Mouse (Mus musculus) embryonic facial prominence, embryonic 10.5 days (tissue): ENCODE measurements around the gene Glp1r. TPM values are rescaled to one million over a fixed set of nuclear protein-coding genes. Genes with fewer than 3 reads are reported as not detected.
A peak's percentile ranks its signal among the peaks of the same experiment; 100 is the strongest.

Source experiments
- DNase-seq: peaks from one replicate; pipeline ENCODE4 v3.0.0-alpha.2; 2017; ENCODE audit warnings: low spot score
- H3K27ac ChIP-seq: fragments of 300-500 bp; sonication (generic); replicated peaks from 2 replicates; pipeline ENCODE4 v1.5.1; 2016; ENCODE audit warnings: mild to moderate bottlenecking
- H3K27me3 ChIP-seq: fragments of 300-500 bp; sonication (generic); replicated peaks from 2 replicates; pipeline ENCODE4 v1.6.1; 2016; ENCODE audit warnings: low read depth, mild to moderate bottlenecking; ENCODE audit not compliant: poor library complexity, severe bottlenecking
- H3K36me3 ChIP-seq: fragments of 300-500 bp; sonication (generic); replicated peaks from 2 replicates; pipeline ENCODE4 v1.6.1; 2016; ENCODE audit warnings: mild to moderate bottlenecking, moderate library complexity
- H3K4me1 ChIP-seq: fragments of 300-500 bp; sonication (generic); 2 replicates; pipeline ENCODE4 v1.6.1; 2016
- H3K4me3 ChIP-seq: fragments of 300-500 bp; sonication (generic); 2 replicates; pipeline ENCODE4 v1.5.1; 2016; ENCODE audit warnings: mild to moderate bottlenecking, moderate library complexity
- H3K9me3 ChIP-seq: fragments of 300-500 bp; sonication (generic); 2 replicates; pipeline ENCODE4 v1.6.1; 2016; ENCODE audit warnings: mild to moderate bottlenecking
- WGBS: fragments of 180-500 bp; shearing (Covaris S2); methylation state at CpG from one replicate; pipeline ENCODE4 v1.1.7; 2016; 5-methylcytosine and 5-hydroxymethylcytosine counted together
- microRNA-seq: library from miRNA; unstranded; fragments of <30 nt; microRNA quantifications from one replicate; pipeline ENCODE4, GENCODE M21; 2017
- polyA plus RNA-seq: library from polyadenylated mRNA; unstranded; fragments of >200 nt; fragmentation: Nextera tagmentation; extraction: Ambion mirVana; gene quantifications from 2 replicates; pipeline ENCODE4 v1.2.1, GENCODE M21; 2016

Glp1r gene
- polyA plus RNA-seq, 1 experiment from 2014 or later: 0.04 TPM

DNA sequence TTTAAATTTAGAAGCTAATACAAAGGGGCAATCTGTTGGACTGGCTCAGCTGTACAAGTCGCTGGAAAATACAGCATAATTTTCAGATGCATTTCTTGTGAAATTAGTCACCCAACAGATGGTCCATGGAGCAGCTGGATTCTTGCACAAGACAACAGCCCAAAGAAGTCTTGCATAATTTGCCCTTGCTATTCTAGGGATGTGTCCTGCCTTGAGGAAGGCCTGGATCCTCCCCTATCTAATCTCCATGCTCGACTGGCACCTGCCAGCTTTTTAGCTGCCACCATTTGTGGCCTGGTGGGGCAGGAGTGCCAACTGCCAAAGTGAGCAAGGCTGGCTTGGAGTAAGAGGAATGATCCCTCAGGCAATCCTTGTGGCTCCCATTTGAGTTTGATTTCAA lies 75.7 kb downstream of the Glp1r start:
- no peak for DNase-seq
- Histone ChIP-seq H3K36me3 (no peaks in the 10 kb centered on the region), H3K4me3 (no peak overlapping the region), H3K9me3 (no peaks in the 10 kb centered on the region), H3K4me1 (peaks cover 8% of the 10 kb centered on the region), H3K27ac (no peak overlapping the region), H3K27me3 (no peaks in the 10 kb centered on the region)
- 85% methylated on average over 2 of the region's 2 CpGs for WGBS

DNA sequence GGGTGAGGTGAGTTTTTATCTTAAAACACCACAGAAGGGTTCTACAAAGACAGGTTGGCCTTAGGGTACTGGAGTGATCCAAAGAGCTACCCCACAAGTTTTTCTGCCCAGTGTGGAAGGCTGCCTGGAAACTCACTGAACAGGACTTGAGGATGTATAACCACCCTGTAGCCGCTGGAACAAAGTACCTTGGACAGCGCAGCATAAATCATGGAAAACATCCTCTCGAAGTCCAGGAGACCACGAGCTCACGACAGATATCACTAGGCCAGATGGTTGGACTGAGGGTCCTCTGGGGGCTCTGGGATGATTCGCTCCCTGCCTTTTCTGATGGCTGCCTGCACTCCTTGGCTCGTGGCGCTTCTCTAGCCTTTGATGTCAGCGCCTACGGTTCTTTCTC lies 76.9 kb downstream of the Glp1r start:
- WGBS: 81% methylated on average over 10 of the region's 10 CpGs
- Histone ChIP-seq H3K4me3 (no peak overlapping the region), H3K4me1 (peaks cover 8% of the 10 kb centered on the region), H3K36me3 (no peaks in the 10 kb centered on the region), H3K27ac (no peak overlapping the region), H3K27me3 (no peaks in the 10 kb centered on the region), H3K9me3 (no peaks in the 10 kb centered on the region)
- DNase-seq: peak; percentile 24

DNA sequence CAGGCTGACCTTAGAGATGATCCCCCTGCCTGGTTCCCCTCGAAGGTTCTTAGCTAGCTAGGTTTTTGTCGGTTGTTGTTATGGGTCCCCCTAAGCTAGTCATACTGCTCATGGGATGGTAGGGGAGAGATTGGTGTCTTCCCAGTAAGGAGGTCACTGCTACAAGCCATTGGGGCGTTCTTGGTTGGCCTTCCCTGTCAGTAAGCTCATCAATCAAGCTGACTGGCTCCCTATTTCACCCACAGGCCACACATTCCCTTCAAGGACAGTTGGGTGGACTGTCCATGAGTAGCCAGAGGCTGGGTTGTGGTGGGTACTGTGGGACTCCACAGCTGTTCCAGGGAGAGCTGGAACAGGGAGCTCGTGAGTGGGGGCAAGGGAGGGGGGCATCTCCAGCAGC lies 81.9 kb downstream of the Glp1r start:
- Histone ChIP-seq H3K4me3 (no peak overlapping the region), H3K27ac (no peak overlapping the region)
- 81% methylated on average over 4 of the region's 4 CpGs for WGBS

DNA sequence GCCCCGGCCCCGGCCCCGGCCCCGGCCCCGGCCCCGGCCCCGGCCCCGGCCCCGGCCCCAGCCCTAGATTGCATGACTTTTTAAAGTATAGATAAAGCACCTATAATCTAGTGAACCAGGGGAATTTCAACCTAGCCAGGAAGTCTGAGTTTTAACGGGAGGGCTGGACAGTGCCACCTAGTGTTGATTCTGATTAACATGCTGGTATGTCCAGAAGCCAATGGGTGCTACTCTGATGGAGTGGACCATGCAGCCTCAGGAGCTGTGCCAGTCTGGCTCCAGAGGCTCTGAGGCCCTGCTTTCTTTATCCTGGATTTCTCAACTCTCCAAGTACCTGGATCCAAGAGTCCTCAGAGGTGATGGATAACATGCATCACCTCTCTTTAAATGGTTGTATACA lies 88.6 kb downstream of the Glp1r start:
- 67% methylated on average over 10 of the region's 10 CpGs for WGBS
- Histone ChIP-seq H3K4me3 (no peak overlapping the region), H3K36me3 (no peaks in the 10 kb centered on the region), H3K9me3 (no peaks in the 10 kb centered on the region), H3K27ac (no peak overlapping the region), H3K27me3 (no peaks in the 10 kb centered on the region), H3K4me1 (no peaks in the 10 kb centered on the region)
- DNase-seq: peak; percentile 34

More for the DNA sequence above, 81.9 kb downstream of the Glp1r start:
- no peak for DNase-seq
- Histone ChIP-seq H3K36me3 (no peaks in the 10 kb centered on the region), H3K4me1 (peaks cover 10% of the 10 kb centered on the region), H3K27me3 (no peaks in the 10 kb centered on the region), H3K9me3 (no peaks in the 10 kb centered on the region)

Small RNA genes lying within 50 kb of the gene (microRNA-seq; reads per million reads assigned to microRNA genes)
- gene Gm24026: not detected

Other genes with a start within 250 kb of the Glp1r start
- 0.13 and 0.19 TPM in 2 replicates for gene Umodl1, start 52.8 kb downstream of the Glp1r start, polyA plus RNA-seq
- gene Abcg1, start 155.9 kb downstream of the Glp1r start, polyA plus RNA-seq: 8.2 and 10.1 TPM in 2 replicates
- gene Tff3, start 227.8 kb downstream of the Glp1r start, polyA plus RNA-seq: not detected in 2 replicates
- gene Tff2, start 242.5 kb downstream of the Glp1r start, polyA plus RNA-seq: not detected in 2 replicates